Mouse (Mus musculus) small intestine, adult 10 weeks (tissue): ENCODE results near the gene Lgi2. TPM values are rescaled to one million over a fixed set of nuclear protein-coding genes. Genes with fewer than 3 reads are reported as not detected.

Source experiments
- polyA plus RNA-seq: library from polyadenylated mRNA; stranded (reverse); fragments of 350-450 nt; fragmentation: Illumina TruSeq; extraction: RNeasy Lipid Tissue Mini Kit (QIAGEN cat#74804); gene quantifications from one replicate; pipeline ENCODE4 v1.2.3, GENCODE M21; 2014; ENCODE audit warnings: low replicate concordance

Gene Lgi2
- polyA plus RNA-seq: 1.6 TPM

GRCm38 (mm10) chr5:52565813-52566531 lies at the start of gene Lgi2:
Lgi2 (minus strand) TSS chr5:52566462.

Other genes with a start within 250 kb of the Lgi2 start
- 0.48 TPM for gene Sod3, start 202.7 kb downstream of the Lgi2 start, polyA plus RNA-seq
- 1.0 TPM for gene Ccdc149, start 94.9 kb downstream of the Lgi2 start, polyA plus RNA-seq
- gene Sepsecs, start 103.2 kb upstream of the Lgi2 start, polyA plus RNA-seq: 71.0 TPM
- 378 TPM for gene Pi4k2b, start 175.1 kb upstream of the Lgi2 start, polyA plus RNA-seq
- gene Zcchc4, start 208.9 kb upstream of the Lgi2 start, polyA plus RNA-seq: 25.5 TPM